Mouse (Mus musculus): Measurements from ENCODE around the gene Agtrap. TPM values are rescaled to one million over a fixed set of nuclear protein-coding genes. Genes with fewer than 3 reads are reported as not detected.
A peak's percentile ranks its signal among the peaks of the same experiment; 100 is the strongest.
"Not testable (repeated sequence)": the region's sequence is repeated elsewhere in the genome, so short reads cannot be mapped to it uniquely, and the experiment has no call there.

Gene Agtrap
- polyA plus RNA-seq, 1 experiment from 2014 or later: 7.3 TPM

DNA sequence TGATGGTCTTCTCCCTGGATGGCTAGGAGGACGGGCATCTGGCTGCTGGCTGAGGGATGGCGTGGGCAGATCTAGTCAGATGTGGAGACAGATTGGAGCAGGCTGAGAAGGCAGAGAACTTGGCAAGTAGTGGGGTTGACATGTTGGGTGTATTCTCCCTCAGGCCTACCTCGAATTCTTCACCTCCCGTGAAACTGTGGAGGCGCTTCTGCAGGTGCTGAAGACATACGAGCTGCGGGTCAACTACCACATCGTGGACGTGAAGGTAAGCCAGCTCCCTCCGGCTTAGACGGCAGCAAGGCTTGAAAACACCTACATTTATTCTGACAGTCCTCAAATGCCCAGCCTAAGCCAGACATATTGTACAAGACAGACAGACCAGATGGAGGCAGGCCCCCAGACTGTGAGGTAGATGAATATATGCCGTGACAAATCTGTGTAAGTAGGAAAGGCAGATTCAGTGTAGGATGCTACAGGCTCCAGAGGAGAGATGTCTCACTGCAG lies 34.4 kb downstream of the Agtrap start:
- WGBS: 96% methylated on average over 12 of the region's 12 CpGs
- no peaks in the 10 kb centered on the region for H3K27me3 ChIP-seq
- H3K27ac ChIP-seq (replicated peaks): no peak overlapping the region
- H3K9me3 ChIP-seq: no peaks in the 10 kb centered on the region
- no peak for ATAC-seq (ENCODE audit: low read depth)
- no peak overlapping the region for H3K9ac ChIP-seq
- H3K4me2 ChIP-seq: no peak overlapping the region
- H3K36me3 ChIP-seq: peaks cover 99% of the 10 kb centered on the region
- H3K4me3 ChIP-seq: no peak overlapping the region
- no peaks in the 10 kb centered on the region for H3K4me1 ChIP-seq (replicated peaks)

DNA sequence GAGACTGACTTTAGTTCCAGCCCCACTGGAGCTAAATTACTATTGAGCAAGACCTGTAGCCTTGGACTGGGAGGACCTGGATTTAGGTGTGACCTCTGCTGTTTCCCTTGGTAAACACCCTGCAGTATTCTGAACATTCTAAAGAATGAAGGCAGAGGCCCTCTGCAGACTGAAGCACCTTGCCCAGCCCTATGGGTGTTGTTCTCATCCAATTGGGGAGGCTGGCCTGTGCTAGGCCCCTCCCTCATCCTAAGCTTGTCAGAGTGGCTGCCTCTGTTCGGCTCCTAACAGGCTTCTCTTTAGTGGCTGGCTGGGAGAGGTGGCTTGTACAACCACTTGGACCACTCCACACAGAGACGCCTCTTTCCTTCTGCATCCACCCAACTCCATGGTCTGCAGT lies 34.9 kb downstream of the Agtrap start:
- H3K4me2 ChIP-seq: no peak overlapping the region
- H3K9ac ChIP-seq: no peak overlapping the region
- H3K4me3 ChIP-seq: no peak overlapping the region
- H3K4me1 ChIP-seq (replicated peaks): no peaks in the 10 kb centered on the region
- no peak for ATAC-seq (ENCODE audit: low read depth)
- 69% methylated on average over 2 of the region's 2 CpGs for WGBS
- H3K9me3 ChIP-seq: no peaks in the 10 kb centered on the region
- H3K36me3 ChIP-seq: peaks cover 99% of the 10 kb centered on the region
- no peak overlapping the region for H3K27ac ChIP-seq (replicated peaks)
- H3K27me3 ChIP-seq: no peaks in the 10 kb centered on the region

- H3K4me1 ChIP-seq (replicated peaks): no peaks in the 10 kb centered on the region
- no peaks in the 10 kb centered on the region for H3K27me3 ChIP-seq
- peaks cover 96% of the 10 kb centered on the region for H3K36me3 ChIP-seq
- no peak overlapping the region for H3K4me2 ChIP-seq
- WGBS: 89% methylated on average over 11 of the region's 11 CpGs
- no peak for ATAC-seq (ENCODE audit: low read depth)
- no peak overlapping the region for H3K4me3 ChIP-seq
- H3K9me3 ChIP-seq: no peaks in the 10 kb centered on the region
- no peak overlapping the region for H3K9ac ChIP-seq
- no peak overlapping the region for H3K27ac ChIP-seq (replicated peaks)
Observed at GRCm38 (mm10) chr4:148051886-148052285, 35.9 kb downstream of the Agtrap start.

- ATAC-seq (ENCODE audit: low read depth): no peak
- H3K27ac ChIP-seq (replicated peaks): no peak overlapping the region
- H3K36me3 ChIP-seq: peaks cover 96% of the 10 kb centered on the region
- H3K27me3 ChIP-seq: no peaks in the 10 kb centered on the region
- no peak overlapping the region for H3K4me3 ChIP-seq
- no peak overlapping the region for H3K4me2 ChIP-seq
- H3K4me1 ChIP-seq (replicated peaks): 0 out of 2 replicates have a peak, but pooled peaks cover 3% of the 10 kb centered on the region
- whole genome bisulfite sequencing: 95% methylated on average over 13 of the region's 13 CpGs
- no peaks in the 10 kb centered on the region for H3K9me3 ChIP-seq
- no peak overlapping the region for H3K9ac ChIP-seq
Observed at GRCm38 (mm10) chr4:148051046-148051776, 36.6 kb downstream of the Agtrap start.

- not testable (repeated sequence) for H3K27ac ChIP-seq (replicated peaks); H3K4me3 ChIP-seq; H3K9ac ChIP-seq; H3K27me3 ChIP-seq; H3K4me2 ChIP-seq; ATAC-seq (ENCODE audit: low read depth); H3K9me3 ChIP-seq; H3K4me1 ChIP-seq (replicated peaks)
- H3K36me3 ChIP-seq: peaks cover 96% of the 10 kb centered on the region
- 96% methylated on average over 3 of the region's 3 CpGs for WGBS
Observed at GRCm38 (mm10) chr4:148050396-148050914, 37.4 kb downstream of the Agtrap start.

DNA sequence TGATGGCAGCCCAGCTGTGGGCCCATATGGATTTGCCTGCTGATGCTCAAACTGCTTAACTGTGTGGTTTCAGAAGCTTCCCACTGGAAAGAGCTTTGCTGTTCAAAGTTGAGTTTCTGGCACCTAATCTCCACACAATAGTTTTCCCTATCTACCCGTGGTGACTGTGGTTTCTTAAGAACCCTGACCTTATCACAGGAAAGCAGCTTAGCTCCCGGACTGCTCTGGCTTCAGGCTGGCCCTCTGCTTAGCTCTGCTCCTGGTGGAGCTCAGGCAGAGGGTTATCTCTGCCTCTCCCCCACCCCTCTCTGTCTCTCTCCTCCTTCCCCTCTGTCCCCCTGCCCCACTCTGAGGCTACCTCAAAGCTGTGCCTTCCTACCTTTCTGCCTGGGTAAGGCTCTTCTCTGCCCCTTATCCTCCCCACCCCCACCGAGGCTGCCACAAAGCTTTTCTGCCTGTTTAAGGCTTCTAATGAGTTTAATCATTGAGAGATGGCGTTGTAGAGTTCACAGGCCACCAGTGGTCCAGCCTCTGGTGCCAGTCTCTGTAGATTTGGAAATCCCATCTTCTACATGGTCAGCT lies 41.3 kb downstream of the Agtrap start:
- H3K9ac ChIP-seq: no peak overlapping the region
- no peaks in the 10 kb centered on the region for H3K27me3 ChIP-seq
- peaks cover 25% of the 10 kb centered on the region for H3K4me1 ChIP-seq (replicated peaks)
- no peak overlapping the region for H3K4me3 ChIP-seq
- 78% methylated on average over 4 of the region's 4 CpGs for WGBS
- peaks cover 73% of the 10 kb centered on the region for H3K36me3 ChIP-seq
- H3K27ac ChIP-seq (replicated peaks): no peak overlapping the region
- H3K9me3 ChIP-seq: no peaks in the 10 kb centered on the region
- H3K4me2 ChIP-seq: no peak overlapping the region
- ATAC-seq (ENCODE audit: low read depth): no peak

GRCm38 (mm10) chr4:148044113-148044512 lies 43.7 kb downstream of the Agtrap start:
- Histone ChIP-seq H3K27me3 (no peaks in the 10 kb centered on the region), H3K4me1 (replicated peaks) (peaks cover 50% of the 10 kb centered on the region), H3K36me3 (peaks cover 49% of the 10 kb centered on the region), H3K27ac (replicated peaks) (no peak overlapping the region), H3K9ac (no peak overlapping the region), H3K4me3 (no peak overlapping the region), H3K4me2 (no peak overlapping the region), H3K9me3 (no peaks in the 10 kb centered on the region)
- ATAC-seq (ENCODE audit: low read depth): no peak
- 94% methylated on average over 2 of the region's 2 CpGs for WGBS

- peaks cover 41% of the 10 kb centered on the region for H3K36me3 ChIP-seq
- WGBS: 68% methylated on average over 6 of the region's 8 CpGs
- not testable (repeated sequence) for H3K4me3 ChIP-seq; H3K9me3 ChIP-seq; ATAC-seq (ENCODE audit: low read depth); H3K27me3 ChIP-seq; H3K27ac ChIP-seq (replicated peaks)
- H3K9ac ChIP-seq: peak overlapping the region; percentile 32; the same call in 1 of the 2 replicates
- H3K4me2 ChIP-seq: peak overlapping the region; percentile 90; the same call in 1 of the 2 replicates
- peaks cover 50% of the 10 kb centered on the region for H3K4me1 ChIP-seq (replicated peaks)
Observed at GRCm38 (mm10) chr4:148043327-148043726, 44.5 kb downstream of the Agtrap start.

- Histone ChIP-seq H3K36me3 (peaks cover 29% of the 10 kb centered on the region), H3K4me1 (replicated peaks) (peaks cover 62% of the 10 kb centered on the region), H3K4me2 (peak overlapping the region; percentile 90), H3K9me3 (no peaks in the 10 kb centered on the region), H3K4me3 (peak overlapping the region; percentile 74), H3K27me3 (no peaks in the 10 kb centered on the region), H3K27ac (replicated peaks) (peak overlapping the region; percentile 86), H3K9ac (peak overlapping the region; percentile 79)
- WGBS: 8% methylated on average over 16 of the region's 16 CpGs
- ATAC-seq (ENCODE audit: low read depth): no peak
Observed at GRCm38 (mm10) chr4:148041611-148042191, 46.1 kb downstream of the Agtrap start.

- Histone ChIP-seq H3K4me3 (peak overlapping the region; percentile 74), H3K27me3 (no peaks in the 10 kb centered on the region), H3K4me2 (peak overlapping the region; percentile 90), H3K36me3 (peaks cover 30% of the 10 kb centered on the region), H3K27ac (replicated peaks) (peak overlapping the region; percentile 86), H3K4me1 (replicated peaks) (peaks cover 60% of the 10 kb centered on the region), H3K9ac (peak overlapping the region; percentile 79), H3K9me3 (no peaks in the 10 kb centered on the region)
- peak; percentile 21 for ATAC-seq (ENCODE audit: low read depth)
- under 1% methylated on average over 19 of the region's 19 CpGs for WGBS
Observed at GRCm38 (mm10) chr4:148040933-148041610, 46.8 kb downstream of the Agtrap start.

GRCm38 (mm10) chr4:148040029-148040830 lies 47.6 kb downstream of the Agtrap start:
- peaks cover 60% of the 10 kb centered on the region for H3K4me1 ChIP-seq (replicated peaks)
- H3K27ac ChIP-seq (replicated peaks): peak overlapping the region; percentile 86
- peak overlapping the region; percentile 90 for H3K4me2 ChIP-seq
- H3K9ac ChIP-seq: peak overlapping the region; percentile 79
- no peak for ATAC-seq (ENCODE audit: low read depth)
- no peaks in the 10 kb centered on the region for H3K9me3 ChIP-seq
- H3K27me3 ChIP-seq: no peaks in the 10 kb centered on the region
- peaks cover 27% of the 10 kb centered on the region for H3K36me3 ChIP-seq
- peak overlapping the region; percentile 74 for H3K4me3 ChIP-seq
- 56% methylated on average over 15 of the region's 15 CpGs for WGBS
